Mouse (Mus musculus): ENCODE measurements around the gene Padi4.

The Padi4 gene

DNA sequence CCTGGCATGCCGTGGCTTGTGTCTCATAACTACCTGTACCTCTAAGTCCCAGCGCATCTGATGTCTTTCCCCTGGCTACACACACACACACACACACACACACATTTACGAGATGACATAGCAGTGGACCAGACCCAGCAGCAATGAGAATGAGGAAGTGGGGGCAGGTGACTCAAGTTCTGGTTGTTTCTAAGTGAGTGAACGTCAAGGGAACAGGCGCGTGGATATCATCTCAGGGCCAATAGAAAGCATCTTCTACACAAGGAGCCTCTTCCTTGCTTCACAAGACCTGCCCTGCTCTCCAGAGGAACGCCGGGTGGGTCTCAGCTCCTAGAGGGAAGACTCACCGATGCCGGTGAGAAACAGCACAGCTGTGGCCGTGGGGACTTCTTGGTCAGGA, 33.4 kb downstream of the Padi4 start:
- in situ Hi-C loops (cut with MboI), result no loop called here

DNA sequence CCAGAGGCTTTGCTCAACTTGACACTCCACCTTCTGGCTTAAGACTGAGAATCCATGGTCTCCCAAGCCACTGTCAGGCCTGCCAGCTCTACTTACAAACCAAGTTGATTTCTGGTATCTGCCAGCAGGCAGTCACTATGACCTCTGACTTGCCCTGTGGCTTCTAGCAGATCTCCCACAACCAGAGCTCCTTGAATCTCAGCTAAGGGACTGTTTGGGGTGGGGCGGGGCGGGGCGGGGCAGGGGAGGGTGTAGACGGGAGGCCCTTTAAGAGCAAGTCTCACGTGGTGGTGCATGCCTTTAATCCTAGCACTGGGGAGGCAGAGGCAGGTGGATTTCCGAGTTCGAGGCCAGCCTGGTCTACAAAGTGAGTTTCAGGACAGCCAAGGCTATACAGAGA, 41.2 kb downstream of the Padi4 start:
- in situ Hi-C loops (cut with MboI), result no loop called here

DNA sequence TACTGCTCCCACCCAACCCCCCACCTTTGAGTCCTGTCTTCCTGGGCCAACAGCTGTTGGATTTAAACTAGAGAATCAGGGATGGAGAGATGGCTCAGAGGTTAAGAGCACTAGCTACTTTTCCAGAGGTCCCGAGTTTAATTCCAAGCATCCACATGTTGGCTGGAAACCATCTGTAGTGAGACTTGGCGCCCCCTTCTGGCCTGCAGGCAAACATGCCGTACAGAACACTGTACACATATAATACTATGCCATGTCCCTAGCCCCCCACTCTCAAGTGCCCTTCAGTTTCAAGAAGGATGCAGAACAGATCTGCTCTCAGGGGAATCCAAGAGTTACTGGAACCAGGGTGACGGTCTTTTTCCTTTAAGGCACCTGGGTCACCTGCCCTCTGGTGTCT, 42.4 kb downstream of the Padi4 start:
- in situ Hi-C loops (cut with MboI), result no loop called here

DNA sequence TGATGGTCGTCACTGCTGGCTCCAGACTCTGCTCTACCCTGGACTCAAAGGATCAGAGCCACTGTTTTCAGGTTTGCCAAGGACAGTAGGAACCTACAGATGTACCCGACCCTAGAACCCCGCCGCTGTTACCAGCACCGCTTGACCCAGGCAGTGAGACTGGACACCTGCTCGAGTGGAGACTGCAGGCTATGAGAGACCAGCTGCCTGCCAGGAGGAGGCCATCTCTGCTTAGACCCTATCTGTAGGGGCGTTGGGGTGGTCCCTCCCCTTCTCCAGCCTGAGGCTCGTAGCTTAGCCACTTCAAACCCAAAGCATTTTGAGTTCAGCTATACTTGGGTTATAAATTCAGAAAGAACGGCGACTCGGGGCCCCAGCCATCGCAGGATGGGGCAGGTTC, 47.1 kb downstream of the Padi4 start:
- in situ Hi-C loops (cut with MboI), result no loop called here

DNA sequence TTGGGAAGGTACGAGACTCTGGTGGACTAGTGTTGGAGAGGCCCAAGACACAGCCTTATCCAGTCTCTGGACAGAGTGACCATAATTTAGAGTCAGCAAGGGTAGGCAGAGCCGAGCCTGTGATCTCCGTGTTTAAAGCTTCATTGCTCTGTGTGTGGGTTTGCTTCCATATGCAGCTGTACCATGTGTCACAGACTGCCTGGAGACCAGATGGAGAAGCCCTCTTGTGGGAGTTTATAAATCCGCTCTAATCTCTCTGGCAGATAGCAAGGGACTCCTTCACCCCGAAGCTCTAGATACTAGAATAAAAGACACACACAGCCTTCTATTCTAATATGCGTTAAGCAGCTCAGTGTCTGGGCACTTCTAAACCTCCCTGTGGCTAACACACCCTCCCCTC, 49.3 kb downstream of the Padi4 start:
- in situ Hi-C loops (cut with MboI), result no loop called here

DNA sequence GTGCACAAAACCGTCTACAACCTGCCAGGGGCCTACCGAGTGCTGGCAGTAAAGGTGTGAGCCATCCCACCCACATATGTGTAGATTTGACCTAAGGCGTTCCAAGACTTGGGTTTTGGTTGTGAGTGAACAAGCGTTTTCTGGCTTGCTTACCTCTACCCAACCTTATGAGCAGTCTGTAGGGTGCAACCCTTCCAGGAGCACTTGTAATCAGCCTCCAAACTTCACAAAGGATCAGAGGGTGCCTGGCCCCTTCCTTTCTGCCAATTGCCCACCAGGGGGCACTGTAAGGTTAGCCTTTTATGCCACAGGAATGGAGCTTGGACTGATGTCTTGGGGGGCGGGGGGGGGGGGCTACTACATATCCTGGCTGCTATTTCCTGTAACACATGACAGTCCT, 50.2 kb downstream of the Padi4 start:
- in situ Hi-C loops (cut with MboI), result no loop called here

DNA sequence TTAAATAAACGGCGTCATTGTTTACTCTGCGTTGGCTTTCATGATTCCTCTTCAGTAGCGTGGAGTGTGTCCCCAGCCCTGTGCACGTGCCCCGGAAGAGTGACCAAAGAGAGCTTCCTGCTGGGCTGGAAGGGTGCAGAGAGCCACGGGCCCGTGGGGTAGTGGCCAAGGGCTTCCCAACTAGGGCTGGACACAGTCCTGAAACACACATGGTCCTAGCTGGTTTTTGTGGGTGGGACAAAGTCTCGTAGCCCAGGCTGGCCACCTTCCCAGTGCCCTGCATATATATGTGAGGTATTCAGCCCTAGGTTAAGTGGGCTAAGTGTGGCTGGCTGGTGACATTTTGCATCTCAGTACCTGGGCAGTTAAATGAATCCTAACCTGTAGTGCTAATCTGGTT, 50.8 kb downstream of the Padi4 start:
- in situ Hi-C loops (cut with MboI), result no loop called here

DNA sequence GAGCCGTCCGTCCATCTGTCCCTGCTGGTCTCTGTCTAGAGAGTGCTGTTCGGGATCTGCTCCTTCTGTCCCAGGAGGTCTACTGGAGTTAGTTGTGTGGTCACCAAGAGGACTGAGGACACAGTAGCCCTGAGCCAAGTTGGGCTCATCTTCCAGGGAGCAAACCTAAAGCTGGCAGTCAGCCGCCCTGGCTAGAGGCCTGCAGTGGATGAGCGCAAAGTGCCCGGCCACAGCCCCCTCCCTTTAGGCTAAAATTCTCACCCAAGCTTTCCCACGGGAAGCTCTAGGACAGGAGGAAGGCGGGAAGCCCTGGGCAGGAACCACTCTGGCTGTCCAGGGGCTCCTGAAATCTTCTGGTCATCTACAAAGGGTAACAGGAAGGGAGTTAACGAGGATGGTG, 51.3 kb downstream of the Padi4 start:
- in situ Hi-C loops (cut with MboI), result no loop called here

DNA sequence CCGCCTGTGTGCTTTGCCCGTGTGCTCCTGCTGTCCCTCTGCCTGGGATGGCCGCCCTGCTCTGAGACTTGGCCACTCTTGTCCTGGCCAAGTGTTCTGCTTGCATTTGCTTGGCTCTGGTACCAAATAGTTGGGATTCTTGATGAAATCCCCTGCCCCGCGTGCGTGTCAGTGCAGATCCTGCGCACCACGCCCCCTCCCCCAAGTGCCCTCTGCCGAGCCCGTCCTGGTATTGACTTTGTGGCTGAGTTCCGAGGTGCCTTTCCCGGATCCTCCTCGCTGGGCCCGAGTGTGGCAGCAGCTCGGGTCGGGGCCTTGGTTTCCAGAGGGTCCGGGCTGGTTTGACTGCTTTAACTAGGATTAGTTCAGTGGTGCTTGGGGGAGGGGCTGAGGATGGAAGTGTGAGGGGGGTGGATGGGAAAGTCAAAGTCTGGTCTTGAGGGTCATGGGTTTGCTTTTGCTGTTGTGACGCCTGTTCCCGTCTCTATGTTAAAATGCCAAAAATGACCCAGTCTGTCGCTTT, 52.0 kb downstream of the Padi4 start:
- in situ Hi-C loops (cut with MboI), result no loop called here

DNA sequence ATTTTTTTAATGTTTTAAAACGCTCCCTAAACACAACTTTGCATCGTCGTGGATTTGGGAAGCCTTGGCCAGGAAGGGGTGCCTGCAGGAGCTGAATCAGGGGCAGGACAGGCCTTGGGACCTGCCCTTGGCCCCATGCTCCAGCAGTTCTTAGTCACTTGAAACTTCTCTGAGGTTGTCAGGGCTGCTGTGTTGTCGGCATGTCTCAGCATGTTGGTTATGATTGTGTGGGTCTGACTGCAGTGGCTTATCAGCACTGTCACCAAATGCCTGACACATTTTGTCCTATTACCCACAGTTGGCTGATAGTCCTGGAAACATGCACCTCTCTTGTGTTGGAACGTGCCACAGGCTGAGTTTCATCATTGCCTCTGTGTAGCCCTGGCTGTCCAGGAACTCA, 53.9 kb downstream of the Padi4 start:
- in situ Hi-C loops (cut with MboI), result no loop called here

DNA sequence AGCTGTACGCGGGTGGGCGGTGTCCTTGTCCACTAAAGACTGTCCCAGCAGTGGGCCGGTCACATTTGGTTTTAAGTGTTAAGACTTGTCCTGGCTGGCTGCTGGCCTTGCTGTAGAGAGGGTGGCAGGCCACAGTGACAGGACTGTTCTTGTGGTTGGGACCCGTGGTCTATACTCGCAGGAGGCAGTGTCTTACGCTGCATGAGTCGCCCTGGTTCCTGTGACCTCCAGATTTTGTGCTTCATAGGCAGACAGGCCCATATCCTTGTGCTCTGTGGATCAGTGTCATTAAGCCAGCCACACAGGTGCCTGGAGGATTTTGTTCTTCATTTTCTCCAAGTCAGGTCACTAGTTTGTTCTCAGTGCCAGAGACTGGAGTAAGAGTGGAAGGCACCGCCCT, 55.6 kb downstream of the Padi4 start:
- in situ Hi-C loops (cut with MboI), result loop anchor here (10.0 kb wide), 1 partner anchor 164 kb away; no protein-coding TSS in a partner anchor

DNA sequence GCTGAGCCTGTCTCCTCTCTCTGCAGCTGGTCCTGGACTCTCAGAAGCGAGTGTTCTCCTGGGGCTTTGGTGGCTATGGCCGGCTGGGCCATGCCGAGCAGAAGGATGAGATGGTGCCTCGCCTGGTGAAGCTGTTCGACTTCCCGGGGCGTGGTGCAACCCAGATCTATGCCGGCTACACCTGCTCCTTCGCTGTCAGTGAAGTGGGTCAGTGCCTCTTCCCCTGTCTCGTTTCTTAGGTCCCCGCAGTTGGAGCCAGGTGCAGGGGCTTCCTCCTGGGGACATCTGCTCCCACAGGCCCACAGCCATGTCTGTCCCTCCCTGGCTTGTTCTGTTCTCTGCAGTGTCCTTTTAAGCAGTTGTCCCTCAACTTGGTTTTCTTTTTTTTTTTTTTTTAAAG, 57.0 kb downstream of the Padi4 start:
- in situ Hi-C loops (cut with MboI), result loop anchor here (10.0 kb wide), 1 partner anchor 162 kb away; no protein-coding TSS in a partner anchor

DNA sequence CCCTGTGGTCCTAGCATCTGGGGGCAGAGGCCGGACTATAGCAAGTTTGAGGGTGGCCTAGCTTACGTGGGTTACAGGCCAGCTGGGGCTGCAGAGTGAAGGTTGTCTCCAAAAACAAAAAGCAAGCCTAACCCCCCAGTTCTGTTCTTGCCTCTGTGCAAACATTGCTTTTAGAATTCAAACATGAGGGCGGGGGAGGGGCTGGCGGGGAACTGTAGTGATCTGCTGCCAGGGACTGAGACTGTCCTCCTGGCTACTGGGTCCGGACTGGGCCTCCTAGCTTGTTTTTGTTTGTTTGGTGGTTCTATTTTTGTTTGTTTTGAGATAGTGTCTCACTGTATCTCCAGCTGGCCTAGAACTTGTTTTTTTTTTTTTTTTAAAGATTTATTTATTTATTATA, 59.5 kb downstream of the Padi4 start:
- in situ Hi-C loops (cut with MboI), result loop anchor here (5.0 to 10.0 kb wide), 2 partner anchors 37 to 160 kb away; no protein-coding TSS in a partner anchor

DNA sequence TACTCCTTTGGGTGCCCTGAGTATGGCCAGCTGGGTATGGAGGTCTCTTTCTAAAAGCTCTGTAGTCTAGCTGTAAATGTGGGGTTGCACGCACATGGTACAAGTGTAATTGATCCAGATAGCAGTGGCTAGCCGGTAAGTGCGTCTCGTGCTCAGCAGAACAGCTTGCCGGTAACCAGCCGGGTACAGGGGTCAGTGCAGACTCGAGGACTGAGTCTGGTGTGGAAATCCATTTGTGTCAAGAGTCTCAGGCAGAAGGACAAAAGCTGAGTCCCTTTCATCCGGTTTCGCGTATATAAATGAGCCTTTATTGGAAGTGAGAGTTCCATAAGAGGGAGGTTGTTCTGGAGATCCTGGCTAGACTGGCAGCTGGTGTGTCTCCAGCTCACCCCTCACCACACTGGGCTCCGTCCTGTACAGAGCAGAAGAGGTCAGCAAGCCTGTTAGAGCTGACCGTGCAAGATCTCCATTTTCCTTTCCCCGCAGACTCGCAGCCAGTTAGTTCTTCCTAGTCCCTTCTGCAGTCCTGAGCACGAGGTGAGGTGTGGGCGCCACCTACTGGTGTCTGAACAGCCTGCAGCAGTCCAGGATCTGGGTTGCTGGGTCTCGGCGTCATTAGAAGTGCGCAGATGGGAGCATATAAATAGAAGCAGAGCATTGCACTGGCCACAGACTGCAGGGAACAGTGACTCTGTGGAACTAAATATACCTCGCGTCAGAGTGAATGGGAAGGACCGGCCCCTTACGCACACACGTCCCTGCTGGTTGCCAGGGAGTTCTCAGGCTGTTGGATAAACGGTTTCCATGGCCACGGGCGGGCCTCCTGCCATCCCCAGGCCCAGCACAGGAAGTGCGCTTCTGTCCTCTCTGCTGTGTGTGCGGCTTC, 60.3 kb downstream of the Padi4 start:
- in situ Hi-C loops (cut with MboI), result loop anchor here (5.0 to 10.0 kb wide), 2 partner anchors 36 to 159 kb away; no protein-coding TSS in a partner anchor

DNA sequence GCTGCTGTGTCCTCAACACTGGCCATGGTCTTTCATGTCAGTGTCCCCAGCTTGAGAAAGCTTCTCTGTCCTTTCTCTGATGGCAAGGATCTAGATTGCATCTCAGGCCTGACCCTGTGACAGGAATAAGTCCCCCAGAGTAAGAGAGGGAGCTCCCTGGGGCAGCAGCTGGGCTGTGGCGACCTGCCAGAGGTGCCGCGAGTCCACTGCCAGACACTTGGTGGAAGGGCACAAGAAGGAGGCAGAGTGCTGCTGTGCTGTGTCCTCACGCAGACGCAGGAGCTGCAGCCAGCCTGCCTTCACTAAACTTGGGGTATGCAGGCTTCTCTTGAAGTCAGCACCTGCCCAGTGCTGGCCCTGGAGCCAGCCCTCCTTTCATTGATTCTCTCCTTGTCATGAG, 62.7 kb downstream of the Padi4 start:
- in situ Hi-C loops (cut with MboI), result loop anchor here (5.0 to 10.0 kb wide), 2 partner anchors 34 to 157 kb away; no protein-coding TSS in a partner anchor

DNA sequence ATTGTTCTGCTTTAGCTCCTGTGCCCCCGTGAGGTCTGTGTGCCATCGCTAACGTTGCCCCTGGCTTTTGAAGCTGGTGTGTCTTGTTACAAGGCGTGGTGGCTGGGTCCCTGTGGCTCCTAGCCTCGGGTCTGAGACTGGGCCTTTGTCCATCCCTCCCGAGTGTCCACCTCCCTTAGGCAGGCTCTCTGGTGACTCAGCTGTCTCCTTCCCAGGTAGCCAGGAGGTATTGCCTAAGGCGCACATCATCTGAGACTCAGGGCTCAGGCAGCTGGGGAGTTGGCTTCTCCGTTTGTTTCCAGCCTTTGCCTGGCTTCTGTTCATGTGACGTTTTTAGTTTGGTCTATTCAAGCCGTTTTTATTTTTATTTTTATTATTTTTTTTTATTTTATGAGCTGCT, 63.3 kb downstream of the Padi4 start:
- in situ Hi-C loops (cut with MboI), result loop anchor here (5.0 to 10.0 kb wide), 2 partner anchors 33 to 156 kb away; no protein-coding TSS in a partner anchor

DNA sequence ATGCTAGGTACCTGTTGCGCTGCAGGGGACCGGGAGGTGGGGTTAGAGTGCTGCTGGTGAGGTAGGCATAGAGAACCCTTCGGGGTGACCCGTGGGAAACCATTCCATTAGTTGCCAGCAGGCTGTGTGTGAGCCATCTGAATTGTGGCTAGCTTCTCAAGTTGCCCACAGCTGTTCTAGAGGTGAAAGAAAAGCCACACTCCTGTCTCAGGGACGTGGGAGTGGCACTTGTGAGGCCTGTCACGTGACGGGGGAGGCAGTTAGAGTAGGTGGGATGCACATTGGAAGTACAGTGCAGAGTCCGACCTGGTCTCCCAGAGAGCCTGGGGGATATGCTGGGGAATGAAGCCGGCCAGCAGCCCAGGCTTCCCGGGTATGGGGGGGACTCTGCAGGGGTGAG, 64.4 kb downstream of the Padi4 start:
- in situ Hi-C loops (cut with MboI), result loop anchor here (5.0 to 10.0 kb wide), 2 partner anchors 32 to 155 kb away; no protein-coding TSS in a partner anchor

DNA sequence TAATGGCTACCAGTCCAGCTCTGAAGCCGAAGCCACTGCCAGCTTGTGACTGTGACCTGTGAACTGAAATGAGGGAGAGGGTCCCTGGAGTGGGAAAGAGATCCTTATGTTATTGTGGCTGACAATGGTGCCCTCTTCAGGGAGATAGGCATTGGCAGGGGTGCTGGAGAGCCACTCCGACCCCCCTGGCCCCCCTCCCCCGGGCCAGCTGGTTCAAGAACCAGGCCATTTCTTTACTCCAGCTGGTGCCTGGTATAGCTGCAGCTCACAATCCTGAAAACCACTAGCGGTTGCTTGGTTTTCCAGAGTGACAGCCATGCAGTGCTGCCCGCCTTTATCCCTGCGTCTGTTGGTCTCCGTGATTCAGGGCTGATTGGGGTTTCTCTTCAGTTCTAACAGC, 64.9 kb downstream of the Padi4 start:
- in situ Hi-C loops (cut with MboI), result no loop called here

DNA sequence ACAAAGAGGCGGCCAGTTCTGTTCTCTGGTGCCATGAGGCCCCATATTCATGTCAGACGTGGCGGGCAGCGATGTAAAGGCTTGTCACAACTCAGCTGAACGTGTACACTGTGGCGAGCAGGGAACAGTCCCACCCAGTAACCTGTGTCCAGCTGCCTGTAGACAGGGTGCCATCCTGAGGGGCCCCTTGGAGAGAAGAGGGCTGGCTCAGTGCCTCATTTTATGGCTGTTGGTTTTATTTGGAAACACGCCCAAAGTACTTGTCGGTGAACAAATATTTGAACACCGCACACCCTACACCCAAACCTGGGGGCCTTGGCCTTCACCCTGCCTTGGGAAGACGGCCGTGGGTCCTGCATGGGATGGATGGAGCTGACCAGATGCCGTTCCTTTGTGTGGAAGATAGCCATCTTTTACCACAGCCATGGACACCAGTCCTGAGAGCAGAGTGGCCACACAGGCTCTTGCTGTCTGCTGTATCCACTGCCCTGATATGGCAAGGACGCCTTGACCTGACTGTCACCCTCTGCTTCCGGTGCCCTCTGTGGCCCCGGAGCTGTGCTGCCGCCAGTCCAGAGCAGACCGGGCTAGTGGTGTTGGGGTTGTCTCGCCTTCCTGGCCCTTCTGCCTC, 65.6 kb downstream of the Padi4 start:
- in situ Hi-C loops (cut with MboI), result no loop called here

DNA sequence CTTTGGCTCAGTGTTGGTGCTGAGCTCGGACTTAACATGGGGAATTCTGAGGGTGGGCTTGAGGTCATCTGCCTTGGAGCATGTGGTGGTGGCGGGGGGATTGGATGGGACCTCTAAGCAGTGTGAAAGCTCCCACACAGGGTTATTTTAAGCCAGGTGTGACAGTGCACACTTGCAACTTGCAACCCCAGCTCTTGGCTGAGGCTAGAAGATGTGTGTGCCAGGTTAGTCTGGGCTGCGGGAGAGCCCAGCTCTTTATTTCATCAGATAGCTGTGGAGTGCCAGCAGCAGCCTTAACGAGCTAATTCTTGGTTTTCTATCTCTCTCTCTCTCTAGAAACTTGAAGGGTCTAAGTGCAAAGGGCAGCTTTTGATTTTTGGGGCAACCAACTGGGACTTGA, 66.4 kb downstream of the Padi4 start:
- in situ Hi-C loops (cut with MboI), result no loop called here

DNA sequence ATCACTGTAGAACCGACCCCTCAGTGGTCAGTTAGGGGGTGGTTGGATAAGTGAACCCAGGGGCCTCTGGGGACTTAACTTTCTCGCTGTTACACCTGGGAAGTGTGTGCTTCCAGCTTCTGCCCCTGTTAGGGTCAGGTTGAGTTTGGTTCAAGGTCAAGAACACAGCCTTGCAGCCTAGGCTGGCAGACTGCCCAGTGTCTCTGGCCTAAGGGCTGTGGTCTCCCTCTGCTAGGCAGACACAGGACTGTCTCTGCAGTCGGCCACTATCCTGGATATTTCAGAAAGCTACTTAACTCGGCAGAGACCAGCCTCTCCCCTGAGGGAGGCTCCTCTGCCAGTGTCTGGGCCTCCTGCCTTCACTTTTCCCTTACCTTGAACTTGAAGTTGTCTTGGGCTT, 69.9 kb downstream of the Padi4 start:
- in situ Hi-C loops (cut with MboI), result no loop called here

DNA sequence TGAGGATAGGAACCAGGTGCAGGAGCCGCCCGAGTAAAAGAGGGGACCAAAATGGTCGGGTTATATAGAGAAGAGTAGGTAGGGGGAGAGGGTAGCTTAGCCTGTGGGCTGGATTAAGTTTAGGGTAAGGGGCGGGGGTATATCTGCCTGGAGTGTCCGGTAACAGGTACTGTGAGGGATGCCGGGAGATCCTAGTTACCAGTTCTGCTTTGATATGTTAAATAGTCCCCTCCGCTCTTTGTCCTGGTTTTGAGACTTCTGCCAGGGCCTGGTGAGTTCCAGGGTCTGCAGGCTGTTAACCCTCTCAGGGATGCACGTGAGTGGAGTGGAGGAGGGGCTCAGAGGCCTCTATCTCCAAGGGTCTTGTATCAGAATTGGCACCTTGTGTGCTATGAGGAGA, 70.4 kb downstream of the Padi4 start:
- in situ Hi-C loops (cut with MboI), result no loop called here
